Mouse (Mus musculus) midbrain, postnatal 0 days (tissue): ENCODE measurements at regions not wholly inside any gene's neighbourhood (a gene's known extent, or its start where the extent isn't known, plus 50 kb on each side); places are given as distances from the start of the nearest gene placed in this dataset.

Source experiments
- ATAC-seq: fragments of 200-750 bp; cut with Nextera tagmentation; 2 replicates; pipeline ENCODE4 v1.8.0; 2017; ENCODE audit warnings: moderate number of reproducible peaks, mild to moderate bottlenecking, moderate TSS enrichment, moderate library complexity; ENCODE audit not compliant: low FRiP score
- DNase-seq: peaks from one replicate; pipeline ENCODE4 v3.0.0-alpha.2; 2015; ENCODE audit warnings: low spot score
- H3K27ac ChIP-seq: fragments of 300-500 bp; sonication (generic); 2 replicates; pipeline ENCODE4 v1.5.1; 2014; ENCODE audit warnings: low read depth, mild to moderate bottlenecking, low read length, mixed read lengths
- H3K27me3 ChIP-seq: fragments of 300-500 bp; sonication (generic); 2 replicates; pipeline ENCODE4 v1.6.1; 2014; ENCODE audit warnings: low read length, control low read depth, mixed read lengths; ENCODE audit not compliant: insufficient read depth
- H3K36me3 ChIP-seq: fragments of 300-500 bp; sonication (generic); 2 replicates; pipeline ENCODE4 v1.6.1; 2014; ENCODE audit warnings: low read length, control low read depth, mixed read lengths; ENCODE audit not compliant: insufficient read depth
- H3K4me1 ChIP-seq: fragments of 300-500 bp; sonication (generic); 2 replicates; pipeline ENCODE4 v1.6.1; 2014; ENCODE audit warnings: mild to moderate bottlenecking, control low read depth, antibody characterized with exemption, low read length, mixed read lengths; ENCODE audit not compliant: insufficient read depth
- H3K4me2 ChIP-seq: fragments of 300-500 bp; sonication (generic); 2 replicates; pipeline ENCODE4 v1.6.1; 2014; ENCODE audit warnings: low read depth, mild to moderate bottlenecking, low read length, mixed read lengths; ENCODE audit not compliant: poor library complexity, severe bottlenecking
- H3K4me3 ChIP-seq: fragments of 300-500 bp; sonication (generic); 2 replicates; pipeline ENCODE4 v1.5.1; 2014; ENCODE audit warnings: low read depth, mild to moderate bottlenecking, low read length, moderate library complexity
- H3K9ac ChIP-seq: fragments of 300-500 bp; sonication (generic); replicated peaks from 2 replicates; pipeline ENCODE4 v1.6.1; 2014; ENCODE audit warnings: mild to moderate bottlenecking, low read length, moderate library complexity, mixed read lengths; ENCODE audit not compliant: poor library complexity, severe bottlenecking
- H3K9me3 ChIP-seq: fragments of 300-500 bp; sonication (generic); 2 replicates; pipeline ENCODE4 v1.6.1; 2016; ENCODE audit warnings: low read length, control low read depth
- CTCF ChIP-seq: IDR thresholded peaks from 2 replicates; pipeline ENCODE4 v1.5.1; 2016; ENCODE audit warnings: antibody characterized with exemption, mild to moderate bottlenecking
- WGBS: fragments of 180-500 bp; shearing (Covaris S2); extraction: QIAGEN DNeasy Blood & Tissue Kit; methylation state at CpG from one replicate; pipeline ENCODE4 v1.1.7; 2014; 5-methylcytosine and 5-hydroxymethylcytosine counted together

GRCm38 (mm10) chr3:20505546-20505945, 138.6 kb upstream of the Agtr1b start:
- DNase-seq: no peak
- no peaks in the 10 kb centered on the region for H3K27me3 ChIP-seq
- H3K4me3 ChIP-seq: no peak overlapping the region
- no peak overlapping the region for H3K27ac ChIP-seq
- H3K4me2 ChIP-seq: no peak overlapping the region
- TF ChIP-seq CTCF: no peak
- no peaks in the 10 kb centered on the region for H3K36me3 ChIP-seq
- no peak for ATAC-seq
- H3K4me1 ChIP-seq: no peaks in the 10 kb centered on the region
- 90% methylated on average over 5 of the region's 5 CpGs for WGBS
- no peak overlapping the region for H3K9ac ChIP-seq
- no peaks in the 10 kb centered on the region for H3K9me3 ChIP-seq
